Mouse (Mus musculus): Measurements from ENCODE around the gene Vezf1. TPM values are rescaled to one million over a fixed set of nuclear protein-coding genes. Genes with fewer than 3 reads are reported as not detected.

Vezf1 gene
- polyA plus RNA-seq, 1 experiment from 2014 or later = 69.3 TPM

GRCm38 (mm10) chr11:88047871-88048531 is 20.1 kb upstream of the Vezf1 start:
- WGBS = 0% methylated on average over 57 of the region's 76 CpGs
- peak; percentile 76 for DNase-seq (ENCODE audit: low spot score)
- Histone ChIP-seq H3K9me3 (replicated peaks; ENCODE audit: control insufficient read depth, low read length) (no peaks in the 10 kb centered on the region), H3K4me1 (ENCODE audit: control insufficient read depth, insufficient read depth, low read length) (no peaks in the 10 kb centered on the region), H3K9ac (replicated peaks; ENCODE audit: low read length) (peak overlapping the region; percentile 100), H3K27ac (replicated peaks; ENCODE audit: low read depth, low read length) (peak overlapping the region; percentile 100), H3K4me2 (ENCODE audit: low read depth, low read length) (peak overlapping the region; percentile 44), H3K4me3 (ENCODE audit: low read depth, low read length) (peak overlapping the region; percentile 100), H3K27me3 (ENCODE audit: control insufficient read depth, insufficient read depth, low read length) (no peaks in the 10 kb centered on the region), H3K36me3 (replicated peaks; ENCODE audit: control insufficient read depth, insufficient read depth, low read depth, low read length) (no peaks in the 10 kb centered on the region; the same call in 1 of the 2 replicates)
- peak; percentile 67 for ATAC-seq (replicated peaks; ENCODE audit: insufficient number of reproducible peaks, low FRiP score, low TSS enrichment, low read depth)

DNA sequence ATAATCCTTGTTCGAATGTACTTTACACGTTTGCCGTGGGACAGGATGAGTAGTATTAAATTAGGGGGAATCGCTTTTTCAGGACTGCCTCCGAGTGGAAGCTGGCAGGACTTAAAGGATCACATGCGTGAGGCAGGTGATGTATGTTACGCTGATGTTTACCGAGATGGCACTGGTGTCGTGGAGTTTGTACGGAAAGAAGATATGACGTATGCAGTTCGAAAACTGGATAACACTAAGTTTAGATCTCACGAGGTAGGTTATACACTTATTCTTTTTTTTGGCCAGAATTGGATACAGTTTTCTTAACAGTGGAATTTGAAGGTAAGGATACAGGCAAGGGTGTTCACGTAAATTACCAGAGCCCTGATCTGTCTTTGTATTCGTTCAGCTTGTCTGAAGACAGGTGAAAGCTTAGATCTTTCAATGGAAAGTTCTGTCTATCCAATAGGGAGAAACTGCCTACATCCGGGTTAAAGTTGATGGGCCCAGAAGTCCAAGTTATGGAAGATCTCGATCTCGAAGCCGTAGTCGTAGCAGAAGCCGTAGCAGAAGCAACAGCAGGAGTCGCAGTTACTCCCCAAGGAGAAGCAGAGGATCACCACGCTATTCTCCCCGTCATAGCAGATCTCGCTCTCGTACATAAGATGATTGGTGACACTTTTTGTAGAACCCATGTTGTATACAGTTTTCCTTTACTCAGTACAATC is 19.0 kb upstream of the Vezf1 start:
- no peak for DNase-seq (ENCODE audit: low spot score)

GRCm38 (mm10) chr11:88049732-88050131 is 18.3 kb upstream of the Vezf1 start:
- no peak overlapping the region for H3K27ac ChIP-seq (replicated peaks; ENCODE audit: low read depth, low read length)
- H3K4me1 ChIP-seq (ENCODE audit: control insufficient read depth, insufficient read depth, low read length) = no peaks in the 10 kb centered on the region
- H3K9ac ChIP-seq (replicated peaks; ENCODE audit: low read length) = no peak overlapping the region
- H3K9me3 ChIP-seq (replicated peaks; ENCODE audit: control insufficient read depth, low read length) = no peaks in the 10 kb centered on the region
- H3K4me3 ChIP-seq (ENCODE audit: low read depth, low read length) = peak overlapping the region; percentile 100
- H3K36me3 ChIP-seq (replicated peaks; ENCODE audit: control insufficient read depth, insufficient read depth, low read depth, low read length) = no peaks in the 10 kb centered on the region; the same call in 1 of the 2 replicates
- no peaks in the 10 kb centered on the region for H3K27me3 ChIP-seq (ENCODE audit: control insufficient read depth, insufficient read depth, low read length)
- no peak for ATAC-seq (replicated peaks; ENCODE audit: insufficient number of reproducible peaks, low FRiP score, low TSS enrichment, low read depth)
- peak overlapping the region; percentile 44 for H3K4me2 ChIP-seq (ENCODE audit: low read depth, low read length)
- DNase-seq (ENCODE audit: low spot score) = no peak

More for the DNA sequence above, 19.0 kb upstream of the Vezf1 start:
- H3K36me3 ChIP-seq (replicated peaks; ENCODE audit: control insufficient read depth, insufficient read depth, low read depth, low read length) = no peaks in the 10 kb centered on the region; the same call in 1 of the 2 replicates
- H3K9me3 ChIP-seq (replicated peaks; ENCODE audit: control insufficient read depth, low read length) = no peaks in the 10 kb centered on the region
- H3K27me3 ChIP-seq (ENCODE audit: control insufficient read depth, insufficient read depth, low read length) = no peaks in the 10 kb centered on the region
- no peak overlapping the region for H3K27ac ChIP-seq (replicated peaks; ENCODE audit: low read depth, low read length)
- H3K4me3 ChIP-seq (ENCODE audit: low read depth, low read length) = peak overlapping the region; percentile 100
- 29% methylated on average over 26 of the region's 26 CpGs for WGBS
- H3K9ac ChIP-seq (replicated peaks; ENCODE audit: low read length) = peak overlapping the region; percentile 100
- H3K4me2 ChIP-seq (ENCODE audit: low read depth, low read length) = peak overlapping the region; percentile 44
- no peak for ATAC-seq (replicated peaks; ENCODE audit: insufficient number of reproducible peaks, low FRiP score, low TSS enrichment, low read depth)
- H3K4me1 ChIP-seq (ENCODE audit: control insufficient read depth, insufficient read depth, low read length) = no peaks in the 10 kb centered on the region

DNA sequence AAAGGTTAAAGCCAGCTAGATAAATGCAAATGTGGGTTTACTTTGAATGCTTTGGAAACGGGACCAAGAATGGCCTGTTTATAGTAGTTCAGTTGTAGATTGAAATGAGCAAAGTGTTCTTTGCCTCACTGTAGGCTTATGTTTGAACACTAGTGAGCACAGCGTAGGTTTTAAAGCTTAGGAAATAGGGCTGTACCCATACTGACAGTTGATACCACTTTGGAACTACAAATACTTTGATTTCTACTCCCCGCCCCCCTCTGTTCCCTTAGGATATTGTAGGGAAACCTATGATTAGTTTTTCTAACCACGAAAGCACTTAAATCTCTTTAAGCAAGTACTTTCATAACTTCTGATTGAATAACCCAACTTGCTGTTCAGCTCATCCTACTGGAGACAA is 15.4 kb upstream of the Vezf1 start:
- Histone ChIP-seq H3K9ac (replicated peaks; ENCODE audit: low read length) (no peak overlapping the region), H3K27me3 (ENCODE audit: control insufficient read depth, insufficient read depth, low read length) (no peaks in the 10 kb centered on the region), H3K4me2 (ENCODE audit: low read depth, low read length) (no peak overlapping the region), H3K36me3 (replicated peaks; ENCODE audit: control insufficient read depth, insufficient read depth, low read depth, low read length) (no peaks in the 10 kb centered on the region; the same call in 1 of the 2 replicates), H3K4me3 (ENCODE audit: low read depth, low read length) (no peak overlapping the region), H3K4me1 (ENCODE audit: control insufficient read depth, insufficient read depth, low read length) (no peaks in the 10 kb centered on the region), H3K27ac (replicated peaks; ENCODE audit: low read depth, low read length) (no peak overlapping the region), H3K9me3 (replicated peaks; ENCODE audit: control insufficient read depth, low read length) (no peaks in the 10 kb centered on the region)
- ATAC-seq (replicated peaks; ENCODE audit: insufficient number of reproducible peaks, low FRiP score, low TSS enrichment, low read depth) (no peak), DNase-seq (ENCODE audit: low spot score) (no peak)
- 76% methylated on average over 4 of the region's 4 CpGs for WGBS

GRCm38 (mm10) chr11:88053821-88054220 is 14.3 kb upstream of the Vezf1 start:
- no peak for ATAC-seq (replicated peaks; ENCODE audit: insufficient number of reproducible peaks, low FRiP score, low TSS enrichment, low read depth)
- Histone ChIP-seq H3K27ac (replicated peaks; ENCODE audit: low read depth, low read length) (no peak overlapping the region), H3K36me3 (replicated peaks; ENCODE audit: control insufficient read depth, insufficient read depth, low read depth, low read length) (no peaks in the 10 kb centered on the region; the same call in 1 of the 2 replicates), H3K4me1 (ENCODE audit: control insufficient read depth, insufficient read depth, low read length) (no peaks in the 10 kb centered on the region), H3K9ac (replicated peaks; ENCODE audit: low read length) (no peak overlapping the region), H3K4me3 (ENCODE audit: low read depth, low read length) (no peak overlapping the region), H3K27me3 (ENCODE audit: control insufficient read depth, insufficient read depth, low read length) (no peaks in the 10 kb centered on the region), H3K4me2 (ENCODE audit: low read depth, low read length) (no peak overlapping the region), H3K9me3 (replicated peaks; ENCODE audit: control insufficient read depth, low read length) (no peaks in the 10 kb centered on the region)
- DNase-seq (ENCODE audit: low spot score) = no peak
- WGBS = 63% methylated on average over 3 of the region's 3 CpGs

- no peaks in the 10 kb centered on the region for H3K9me3 ChIP-seq (replicated peaks; ENCODE audit: control insufficient read depth, low read length)
Measured at GRCm38 (mm10) chr11:88054589-88054988, 13.5 kb upstream of the Vezf1 start.

DNA sequence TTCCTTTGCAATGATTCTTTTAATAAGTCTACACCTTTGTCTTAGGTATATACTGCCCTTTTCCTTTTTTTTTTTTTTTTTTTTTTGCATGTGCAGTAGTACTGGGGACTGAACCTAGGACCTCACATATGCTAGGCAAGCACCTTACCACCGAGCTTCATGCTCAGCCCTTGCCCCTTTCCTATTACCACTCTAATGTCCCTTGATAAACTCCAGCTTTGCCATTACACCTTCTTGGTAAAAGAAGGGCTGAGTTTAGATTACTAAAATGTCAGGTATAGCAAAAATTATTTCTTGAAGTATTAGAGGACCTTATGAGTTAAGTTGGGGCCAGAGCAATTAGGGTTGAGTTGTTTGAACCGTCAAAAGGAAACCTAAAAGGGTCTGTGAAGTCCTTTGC is 12.3 kb upstream of the Vezf1 start:
- no peaks in the 10 kb centered on the region for H3K9me3 ChIP-seq (replicated peaks; ENCODE audit: control insufficient read depth, low read length)
- H3K4me3 ChIP-seq (ENCODE audit: low read depth, low read length) = no peak overlapping the region
- WGBS = 84% methylated on average over 2 of the region's 2 CpGs
- no peaks in the 10 kb centered on the region for H3K36me3 ChIP-seq (replicated peaks; ENCODE audit: control insufficient read depth, insufficient read depth, low read depth, low read length)
- no peaks in the 10 kb centered on the region for H3K27me3 ChIP-seq (ENCODE audit: control insufficient read depth, insufficient read depth, low read length)
- no peak overlapping the region for H3K4me2 ChIP-seq (ENCODE audit: low read depth, low read length)
- H3K4me1 ChIP-seq (ENCODE audit: control insufficient read depth, insufficient read depth, low read length) = no peaks in the 10 kb centered on the region
- DNase-seq (ENCODE audit: low spot score) = no peak
- ATAC-seq (replicated peaks; ENCODE audit: insufficient number of reproducible peaks, low FRiP score, low TSS enrichment, low read depth) = no peak
- H3K27ac ChIP-seq (replicated peaks; ENCODE audit: low read depth, low read length) = no peak overlapping the region
- no peak overlapping the region for H3K9ac ChIP-seq (replicated peaks; ENCODE audit: low read length)

More at GRCm38 (mm10) chr11:88054589-88054988, 13.5 kb upstream of the Vezf1 start:
- Histone ChIP-seq H3K9ac (replicated peaks; ENCODE audit: low read length) (no peak overlapping the region), H3K4me2 (ENCODE audit: low read depth, low read length) (no peak overlapping the region), H3K4me3 (ENCODE audit: low read depth, low read length) (no peak overlapping the region), H3K4me1 (ENCODE audit: control insufficient read depth, insufficient read depth, low read length) (no peaks in the 10 kb centered on the region), H3K27ac (replicated peaks; ENCODE audit: low read depth, low read length) (no peak overlapping the region), H3K27me3 (ENCODE audit: control insufficient read depth, insufficient read depth, low read length) (no peaks in the 10 kb centered on the region), H3K36me3 (replicated peaks; ENCODE audit: control insufficient read depth, insufficient read depth, low read depth, low read length) (no peaks in the 10 kb centered on the region; the same call in 1 of the 2 replicates)
- WGBS = 87% methylated on average over 1 of the region's 1 CpGs
- DNase-seq (ENCODE audit: low spot score) = peak; percentile 73
- ATAC-seq (replicated peaks; ENCODE audit: insufficient number of reproducible peaks, low FRiP score, low TSS enrichment, low read depth) = no peak

GRCm38 (mm10) chr11:88057788-88058187 is 10.3 kb upstream of the Vezf1 start:
- H3K4me1 ChIP-seq (ENCODE audit: control insufficient read depth, insufficient read depth, low read length) = no peaks in the 10 kb centered on the region
- H3K27ac ChIP-seq (replicated peaks; ENCODE audit: low read depth, low read length) = no peak overlapping the region
- H3K4me3 ChIP-seq (ENCODE audit: low read depth, low read length) = no peak overlapping the region
- DNase-seq (ENCODE audit: low spot score) (no peak), ATAC-seq (replicated peaks; ENCODE audit: insufficient number of reproducible peaks, low FRiP score, low TSS enrichment, low read depth) (no peak)
- no peaks in the 10 kb centered on the region for H3K9me3 ChIP-seq (replicated peaks; ENCODE audit: control insufficient read depth, low read length)
- 74% methylated on average over 2 of the region's 2 CpGs for WGBS
- no peaks in the 10 kb centered on the region for H3K27me3 ChIP-seq (ENCODE audit: control insufficient read depth, insufficient read depth, low read length)
- H3K4me2 ChIP-seq (ENCODE audit: low read depth, low read length) = no peak overlapping the region
- H3K36me3 ChIP-seq (replicated peaks; ENCODE audit: control insufficient read depth, insufficient read depth, low read depth, low read length) = no peaks in the 10 kb centered on the region
- H3K9ac ChIP-seq (replicated peaks; ENCODE audit: low read length) = no peak overlapping the region
